Mouse (Mus musculus) erythroblast, adult 5-6 weeks (primary cell): ENCODE data around the gene Ppm1d. TPM values are rescaled to one million over a fixed set of nuclear protein-coding genes. Genes with fewer than 3 reads are reported as not detected.

ENCODE experiments used
- ATAC-seq: replicated peaks from 2 replicates; pipeline ENCODE4 v1.8.0; 2016; ENCODE audit warnings: moderate number of reproducible peaks, mild to moderate bottlenecking, moderate TSS enrichment, inconsistent platforms; ENCODE audit not compliant: poor library complexity, low FRiP score, severe bottlenecking
- total RNA-seq, 2 experiments: library from RNA; stranded (forward) in 1 of 2; stranded (reverse) in 1 of 2; fragments of 150-400 nt in 1 of 2; fragments of 200-764, 138-1000 nt in 1 of 2; gene quantifications; 2 replicates each; pipeline versions ENCODE4 v1.2.3 to v1.2.4; 2015 to 2017; ENCODE audit warnings: low replicate concordance in 2 of 2

Gene Ppm1d
- total RNA-seq, 2 experiments from 2014 or later = 51.8 to 58.6 TPM

DNA sequence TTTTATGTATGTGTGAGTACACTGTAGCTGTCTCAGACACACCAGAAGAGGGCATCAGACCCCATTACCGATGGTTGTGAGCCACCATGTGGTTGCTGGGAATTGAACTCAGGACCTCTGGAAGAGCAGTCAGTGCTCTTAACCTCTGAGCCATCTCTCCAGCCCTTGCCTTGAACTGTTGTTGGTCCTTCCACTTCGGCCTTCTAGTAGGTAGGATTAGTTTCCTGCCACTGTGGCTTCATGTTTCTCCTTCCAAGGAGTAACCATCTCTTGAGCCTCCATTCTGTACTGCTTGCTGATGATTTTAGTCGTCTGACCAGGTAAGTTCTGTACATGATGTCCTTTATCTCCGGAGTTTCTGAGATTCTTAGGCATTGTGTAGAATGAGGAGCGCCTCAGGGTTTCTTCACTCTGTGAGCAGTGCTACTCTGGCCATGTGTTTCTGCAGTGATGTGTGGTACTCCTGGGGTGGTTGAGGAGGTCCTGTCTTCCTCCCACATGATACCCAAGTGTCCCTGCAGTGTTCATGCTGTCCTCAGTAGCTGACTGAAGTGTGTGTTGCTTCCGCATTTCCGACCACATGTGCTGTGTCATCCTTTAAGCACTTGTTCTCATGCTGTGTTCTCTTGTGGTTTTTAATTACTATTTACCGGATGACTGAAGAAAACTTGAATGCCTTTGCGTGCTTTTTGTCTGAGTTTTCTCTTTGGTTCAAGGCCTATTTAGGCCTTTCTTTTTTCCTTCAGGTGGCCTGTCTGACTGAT lies 12.7 kb downstream of the Ppm1d start:
- peak; percentile 81 for ATAC-seq

DNA sequence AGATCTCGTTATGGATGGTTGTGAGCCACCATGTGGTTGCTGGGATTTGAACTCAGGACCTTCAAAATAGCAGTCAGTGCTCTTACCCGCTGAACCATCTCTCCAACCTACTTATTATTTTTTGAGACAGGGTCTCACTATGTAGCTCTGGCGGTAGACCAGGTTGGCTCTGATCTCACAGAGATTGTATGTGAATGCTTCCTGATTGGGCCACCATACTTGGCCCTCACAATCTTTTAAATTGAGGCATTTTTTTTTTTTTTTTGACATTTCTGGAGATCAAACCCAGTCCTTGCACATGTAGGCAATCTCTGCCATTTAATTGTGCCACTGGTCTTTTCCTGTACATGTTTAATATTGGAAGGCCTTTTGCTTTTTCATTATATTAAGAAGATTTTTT lies 17.7 kb downstream of the Ppm1d start:
- no peak for ATAC-seq

DNA sequence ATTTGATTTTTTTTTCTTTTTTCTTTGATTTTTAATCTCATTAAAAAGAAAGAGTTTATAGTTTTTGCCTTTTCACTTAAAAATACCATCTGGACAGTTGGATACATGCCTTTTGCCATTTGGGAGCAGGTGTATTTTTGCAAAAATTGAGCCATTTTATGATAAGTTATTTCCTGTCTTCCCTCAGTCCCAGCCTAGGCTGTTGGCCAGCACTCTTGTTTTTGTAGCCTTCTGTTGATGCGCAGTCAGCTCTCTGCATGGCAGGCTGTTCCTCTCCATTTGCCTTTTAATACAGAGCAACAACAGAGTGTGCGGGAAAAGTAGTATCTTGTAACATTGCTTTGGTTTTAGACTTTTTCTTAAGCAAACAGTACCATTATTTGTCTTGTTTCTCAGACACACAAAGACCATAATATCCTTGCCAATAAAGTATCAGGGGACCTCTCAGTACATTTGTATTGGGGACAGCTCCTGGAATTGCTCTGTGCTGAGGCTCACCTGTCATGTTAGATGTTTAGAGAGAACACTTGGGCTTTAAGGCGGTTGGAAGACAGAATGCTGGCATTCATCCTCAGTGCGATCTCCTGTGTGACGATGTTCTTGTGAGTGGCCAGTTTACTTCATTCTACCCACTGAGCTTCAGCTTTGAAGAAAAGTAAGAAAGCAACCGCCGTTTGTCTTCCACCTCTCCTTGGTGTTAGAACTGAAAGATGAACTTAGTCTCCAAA lies 18.3 kb downstream of the Ppm1d start:
- no peak for ATAC-seq

DNA sequence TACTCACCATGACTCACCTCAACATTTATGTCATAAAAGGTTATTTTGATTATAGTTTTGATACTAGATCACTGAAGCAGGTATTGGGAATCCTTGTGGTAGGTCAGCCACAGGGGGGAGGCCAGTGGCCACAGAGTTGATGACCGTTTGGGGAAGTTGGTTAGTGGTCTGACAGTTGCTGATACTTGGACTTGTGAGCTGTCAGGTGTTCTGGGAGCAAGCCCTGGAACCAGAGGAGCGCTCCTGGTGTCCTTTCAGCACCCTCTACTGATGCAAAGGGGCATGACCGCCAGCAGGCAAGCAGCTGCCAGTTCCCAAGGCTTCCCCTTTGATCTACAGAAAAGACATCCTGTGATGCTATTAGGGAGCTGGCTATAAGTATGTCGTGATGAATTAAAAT lies 23.7 kb downstream of the Ppm1d start:
- ATAC-seq = peak; percentile 56

DNA sequence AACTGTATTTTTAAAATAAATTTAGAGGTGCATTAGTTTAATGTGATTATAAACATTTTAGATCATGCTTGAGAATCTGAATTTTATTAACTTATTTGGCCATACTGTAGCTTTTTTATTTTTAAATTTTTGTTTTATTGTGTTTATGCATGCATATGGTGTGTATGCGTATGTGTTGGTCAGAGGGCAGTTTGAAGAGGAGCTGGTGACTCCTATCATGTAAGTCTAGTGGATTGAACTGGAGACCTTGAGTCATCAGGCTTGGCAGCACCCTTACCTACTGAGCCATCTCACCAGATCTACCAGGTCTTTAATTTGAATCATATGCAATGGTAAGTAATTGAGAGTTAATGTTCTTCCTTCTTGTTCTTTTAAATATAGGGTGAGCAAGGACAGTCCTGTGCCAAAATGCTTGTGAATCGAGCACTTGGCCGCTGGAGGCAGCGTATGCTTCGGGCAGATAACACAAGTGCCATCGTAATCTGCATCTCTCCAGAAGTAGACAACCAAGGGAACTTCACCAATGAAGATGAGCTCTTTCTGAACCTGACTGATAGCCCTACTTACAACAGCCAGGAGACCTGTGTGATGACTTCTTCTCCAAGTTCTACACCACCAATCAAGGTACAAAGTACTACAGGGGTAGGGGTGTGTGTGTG lies 28.3 kb downstream of the Ppm1d start:
- ATAC-seq = peak; percentile 90

DNA sequence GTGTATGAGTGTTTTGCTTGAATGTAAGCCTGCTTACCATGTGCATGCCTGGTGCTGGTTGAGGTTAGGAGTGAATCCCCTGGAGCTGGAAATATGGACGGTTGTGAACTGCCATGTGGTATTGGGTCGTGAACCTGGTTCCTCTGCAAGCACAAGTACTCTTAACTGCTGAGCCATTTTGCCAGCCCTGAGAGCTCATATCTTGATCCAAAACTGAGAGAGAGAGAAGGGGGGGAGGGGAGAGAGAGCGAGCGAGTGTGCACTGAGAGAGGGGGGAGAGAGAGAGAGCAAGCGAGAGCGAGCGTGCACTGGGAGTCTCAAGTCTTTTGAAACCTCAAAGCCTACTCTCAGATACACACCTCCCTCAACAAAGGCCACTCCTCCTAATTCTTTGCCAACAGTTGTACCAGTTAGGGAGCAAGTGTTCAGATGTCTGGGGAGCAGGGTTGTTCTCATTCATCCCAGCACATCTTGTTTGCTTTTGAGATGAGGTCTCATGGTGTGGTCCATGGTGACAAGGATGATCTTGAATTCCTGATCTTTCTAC lies 29.1 kb downstream of the Ppm1d start:
- peak; percentile 56 for ATAC-seq

DNA sequence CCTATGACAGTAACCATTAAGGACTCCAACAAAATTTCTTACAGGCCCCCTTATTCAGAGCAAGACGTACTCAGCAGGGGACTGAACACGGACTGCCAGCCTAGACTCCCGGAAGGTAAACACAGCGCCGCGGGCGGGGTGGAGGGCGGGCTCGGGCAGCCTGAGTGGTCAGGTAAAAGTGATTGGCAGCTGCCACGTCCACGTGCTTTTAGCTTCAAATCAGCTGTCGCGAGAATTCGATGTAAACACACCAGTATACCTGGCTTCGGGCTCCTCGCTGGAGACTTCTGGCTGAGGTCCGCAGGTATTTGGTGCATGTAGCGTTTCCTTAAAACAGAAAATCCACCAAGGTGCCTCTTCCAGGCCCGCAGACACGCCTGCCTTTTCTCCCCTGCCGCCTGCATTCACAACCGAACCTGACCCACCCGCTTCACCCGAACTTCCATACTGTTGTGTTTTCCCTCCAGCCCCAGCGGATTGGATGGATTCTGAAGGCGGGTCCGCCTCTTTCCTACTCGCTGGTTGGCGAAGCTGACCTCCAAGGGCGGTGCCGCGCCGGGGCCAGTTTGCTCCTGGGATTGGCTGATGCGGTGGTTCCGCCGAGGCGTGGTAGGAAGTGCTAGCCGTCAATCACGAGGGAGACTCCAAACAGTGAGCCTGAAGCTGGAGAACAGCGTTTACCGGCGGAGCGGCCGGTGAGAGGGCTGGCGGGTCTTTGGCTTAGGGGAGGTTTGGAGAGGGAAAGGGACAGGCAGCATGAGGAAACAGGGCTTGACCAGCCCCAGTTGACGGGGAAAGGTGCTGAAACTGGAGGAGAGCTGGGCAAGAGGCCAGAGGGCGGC lies 41.7 kb downstream of the Ppm1d start, which contains the start of gene Bcas3:
TSS of gene Bcas3 (plus strand) at position 629 of the 842 bp plus-strand sequence.
- peak; percentile 93 for ATAC-seq

DNA sequence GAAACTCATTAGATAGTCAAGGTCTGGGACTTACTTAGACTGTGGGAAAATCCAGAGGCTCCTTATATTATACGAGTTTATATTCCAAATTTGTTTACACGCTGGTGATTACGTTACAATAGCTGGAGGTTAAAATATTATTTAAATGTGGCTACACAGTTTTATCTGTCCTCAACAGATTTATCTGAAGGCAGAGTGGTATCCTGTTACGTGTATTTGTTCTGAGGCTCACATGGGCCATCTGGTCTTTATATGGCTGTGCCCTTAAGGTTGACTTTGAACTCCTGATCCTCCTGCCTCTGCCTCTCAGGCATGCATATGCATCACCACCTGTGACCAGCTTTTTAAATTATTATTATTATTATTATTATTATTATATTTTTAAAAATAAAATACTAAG lies 42.8 kb downstream of the Ppm1d start:
- no peak for ATAC-seq

DNA sequence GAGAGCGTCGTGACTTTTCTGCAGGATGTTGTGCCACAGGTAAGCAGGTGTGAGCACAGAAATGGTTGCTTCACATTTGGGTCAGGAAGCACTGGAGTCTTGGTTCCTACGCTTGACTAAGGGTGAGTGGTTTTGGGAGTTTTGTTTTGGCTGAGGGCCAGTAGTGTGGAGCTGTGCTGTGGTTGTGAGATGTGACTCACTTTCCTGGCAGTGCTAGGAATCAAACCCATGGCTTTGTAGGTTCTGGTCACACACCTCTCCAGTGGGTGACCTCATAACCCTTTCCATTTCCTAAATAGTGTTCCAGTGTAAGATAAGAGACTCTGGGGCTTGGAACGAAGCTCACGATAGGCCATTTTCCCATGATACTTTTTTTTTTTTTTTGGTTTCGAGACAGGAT lies 48.6 kb downstream of the Ppm1d start:
- ATAC-seq = no peak

DNA sequence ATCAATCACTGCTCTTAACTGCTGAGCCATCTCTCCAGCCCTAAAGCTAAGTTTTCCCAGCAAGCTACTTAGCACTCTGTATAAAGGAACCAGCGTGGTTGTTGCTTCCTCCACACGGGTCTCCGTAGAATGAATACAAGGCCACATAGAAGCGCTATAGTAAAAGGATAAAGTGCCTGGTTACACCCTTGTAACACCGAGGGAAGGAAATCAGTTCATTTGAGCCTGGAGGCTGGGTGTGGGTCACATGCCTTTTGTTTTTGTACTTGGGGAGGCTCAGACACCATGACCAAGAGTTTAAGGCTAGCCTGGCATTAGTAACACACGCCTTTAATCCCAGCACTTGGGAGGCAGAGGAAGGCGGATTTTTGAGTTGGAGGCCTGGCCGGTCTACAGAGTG lies 50.6 kb downstream of the Ppm1d start:
- no peak for ATAC-seq

DNA sequence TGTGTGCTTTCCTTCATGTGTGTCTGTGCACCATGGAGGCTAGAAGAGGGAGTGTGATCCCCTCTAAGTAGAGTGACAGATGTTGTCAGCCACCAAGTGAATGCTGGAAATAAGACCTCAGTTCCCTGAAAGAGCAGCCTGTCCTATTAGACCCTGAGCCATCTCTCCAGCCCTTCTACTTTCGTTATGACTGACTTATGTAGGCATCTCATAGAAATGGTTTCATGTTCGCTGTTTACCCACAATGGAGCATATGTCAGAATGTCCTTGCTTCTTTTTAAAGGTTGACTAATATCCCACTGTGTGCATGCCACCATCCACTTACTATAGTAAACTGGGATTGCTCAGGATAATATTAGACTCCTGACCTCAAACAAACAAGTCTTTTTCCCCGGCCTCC lies 55.1 kb downstream of the Ppm1d start:
- ATAC-seq = no peak

DNA sequence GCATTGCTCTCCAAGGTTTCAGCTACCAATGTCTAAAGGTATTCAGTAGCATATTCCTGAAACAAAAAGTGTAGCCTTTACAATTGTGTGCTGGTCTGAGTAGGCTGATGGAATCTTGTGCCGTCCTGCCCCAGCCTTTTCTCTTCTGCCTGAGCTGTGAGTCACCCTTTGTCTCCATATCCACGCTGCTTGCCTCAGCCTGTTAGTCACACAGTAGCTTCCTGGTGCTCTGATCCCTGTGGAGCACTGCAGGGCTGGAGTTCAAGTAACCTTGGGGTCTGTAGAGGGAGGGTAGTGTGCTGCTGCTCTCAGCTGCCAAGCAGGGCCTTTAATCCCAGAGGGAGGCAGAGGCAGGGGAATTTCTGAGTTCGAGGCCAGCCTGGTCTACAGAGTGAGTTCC lies 56.8 kb downstream of the Ppm1d start:
- no peak for ATAC-seq

DNA sequence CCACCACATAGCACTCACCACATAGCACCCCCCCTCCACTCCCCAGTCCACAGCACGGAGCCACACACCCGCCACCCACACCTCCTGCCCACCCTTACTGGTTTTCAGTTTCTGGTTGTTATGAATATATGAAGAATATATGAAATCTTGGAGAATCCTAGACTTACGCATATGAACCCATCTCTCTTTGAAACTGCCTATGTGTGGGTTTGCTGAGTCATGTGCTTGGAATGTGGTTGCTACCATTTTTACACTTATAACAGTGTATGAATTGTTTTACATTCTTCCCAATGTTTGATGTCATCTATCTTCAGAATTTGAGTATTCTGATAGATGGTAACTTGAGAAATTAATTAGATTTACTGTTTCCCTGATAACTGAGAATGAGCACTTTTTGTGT lies 68.0 kb downstream of the Ppm1d start:
- ATAC-seq = no peak

DNA sequence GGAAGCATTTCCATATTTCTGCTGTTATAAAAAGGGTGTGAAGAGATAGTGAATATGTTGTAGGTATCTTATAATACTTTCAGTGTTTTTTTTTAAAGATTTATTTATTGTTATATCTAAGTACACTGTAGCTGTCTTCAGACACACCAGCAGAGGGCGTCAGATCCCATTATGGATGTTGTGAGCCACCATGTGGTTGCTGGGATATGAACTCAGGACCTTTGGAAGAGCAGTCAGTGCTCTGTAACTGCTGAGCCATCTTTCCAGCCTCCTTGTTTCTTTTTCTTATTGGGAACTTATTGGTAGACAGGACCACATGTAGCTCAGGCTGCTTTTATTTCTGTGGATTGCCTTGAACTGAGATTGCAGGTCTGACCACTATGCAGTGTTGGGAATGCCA lies 69.0 kb downstream of the Ppm1d start:
- no peak for ATAC-seq

DNA sequence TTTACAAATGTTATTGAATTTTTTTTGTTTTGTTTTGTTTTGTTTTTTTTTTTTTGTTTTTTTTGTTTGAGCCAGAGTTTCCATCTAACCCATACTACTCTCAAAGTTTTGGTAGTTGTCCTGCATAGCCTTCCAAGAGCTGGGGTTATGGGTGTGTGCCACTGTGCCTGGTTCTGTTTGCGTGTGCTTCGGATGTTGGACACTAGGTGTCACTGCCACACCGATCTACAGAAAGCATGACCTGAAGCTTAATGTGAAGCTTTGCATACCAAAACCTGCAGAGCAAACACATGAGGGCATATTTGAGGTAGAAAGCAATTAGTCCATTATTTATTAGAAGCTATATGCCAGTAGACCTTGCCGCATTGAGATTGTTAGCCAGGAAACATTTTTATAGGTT lies 71.0 kb downstream of the Ppm1d start:
- ATAC-seq = peak; percentile 89

DNA sequence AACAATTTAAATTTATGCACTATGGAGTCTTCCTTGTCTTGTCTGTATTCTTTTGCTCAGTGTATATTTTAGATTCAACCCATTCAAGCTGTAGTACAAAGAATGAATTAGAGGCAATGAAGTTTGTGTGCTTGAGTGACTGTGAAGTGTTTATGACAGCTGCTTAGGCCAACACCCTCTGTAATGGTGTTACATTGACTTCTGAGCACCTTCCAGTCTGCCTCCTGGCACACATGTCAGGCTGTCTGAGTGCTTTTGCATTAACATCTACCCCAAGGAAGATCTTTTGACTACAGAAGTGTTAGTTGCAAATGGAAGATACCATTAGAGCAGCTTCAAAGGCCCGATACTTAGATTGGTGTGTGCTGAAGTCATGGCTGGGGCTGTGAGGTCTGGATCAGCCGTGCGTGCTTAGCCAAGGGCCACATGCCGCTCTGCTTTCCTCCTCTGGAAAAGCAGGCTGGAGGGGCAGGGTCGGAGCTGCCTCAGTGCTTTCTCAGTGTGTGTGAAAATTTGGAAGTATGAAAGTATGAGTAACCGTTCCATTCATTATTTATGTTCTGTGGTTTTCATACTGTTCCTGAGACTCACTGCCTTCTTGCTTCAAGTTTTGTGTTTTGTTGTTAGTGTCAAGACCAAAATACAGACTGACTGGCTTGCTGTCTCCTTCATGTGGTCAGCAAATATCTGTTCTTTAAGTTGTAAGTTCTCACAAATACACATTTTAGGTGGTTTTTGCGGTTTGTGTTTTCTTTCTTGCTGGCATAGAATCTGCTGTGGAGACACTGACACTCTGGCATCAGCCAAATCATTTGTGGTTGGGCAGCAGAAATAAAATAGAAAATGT lies 73.2 kb downstream of the Ppm1d start:
- ATAC-seq = no peak

DNA sequence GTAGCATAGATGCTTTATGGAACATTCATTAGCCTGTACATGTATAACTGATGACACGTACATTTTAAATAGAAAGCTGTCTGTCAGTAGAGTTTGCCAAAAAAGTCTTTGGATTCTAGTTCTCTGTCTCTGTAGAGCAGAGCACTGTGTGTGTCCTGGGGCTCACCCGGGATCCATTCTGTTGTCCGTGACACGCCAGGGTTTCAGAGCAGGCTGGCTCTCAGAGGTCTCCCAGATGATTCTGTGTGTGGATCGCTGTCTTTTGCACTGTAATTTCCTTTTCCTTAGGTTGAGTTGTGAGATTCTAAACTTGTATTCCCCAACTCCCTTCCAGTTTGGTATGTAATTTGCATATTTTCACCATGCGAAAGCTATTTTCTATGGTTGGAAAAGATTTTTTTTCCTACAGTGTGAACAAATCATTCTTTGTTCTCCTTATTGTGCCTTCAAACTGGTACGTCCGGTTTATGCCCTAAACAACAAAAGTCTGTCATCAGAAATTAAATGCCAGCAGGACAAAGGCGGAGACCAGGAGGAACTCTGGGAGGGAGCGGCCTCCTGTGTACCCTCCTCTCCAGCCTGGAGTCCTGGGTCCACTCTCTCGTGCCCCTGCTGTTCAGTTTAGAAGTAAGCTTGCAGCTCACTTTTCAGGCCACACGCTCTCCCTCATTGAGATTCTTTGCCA lies 81.3 kb downstream of the Ppm1d start:
- no peak for ATAC-seq

DNA sequence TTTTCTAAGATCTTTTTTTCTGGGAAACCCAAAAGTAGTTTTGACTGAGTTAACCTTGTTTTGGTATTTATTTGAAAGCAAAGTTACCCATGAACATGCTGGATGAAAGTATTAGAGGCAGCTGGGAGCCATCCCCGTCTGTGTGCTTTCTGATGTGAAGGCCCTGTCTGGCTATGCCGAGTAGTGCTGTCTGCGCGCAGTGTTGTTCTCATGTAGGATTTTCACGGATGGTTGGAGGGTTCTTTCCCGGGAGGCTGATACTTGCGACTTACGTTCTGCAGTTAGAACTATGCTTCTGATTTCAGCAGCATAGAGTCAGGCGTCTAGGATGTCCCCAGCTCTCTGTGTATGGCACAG lies 81.8 kb downstream of the Ppm1d start:
- ATAC-seq = no peak
